Mouse (Mus musculus) hindbrain, postnatal 0 days (tissue): ENCODE measurements around the gene Hoxc12. TPM values are rescaled to one million over a fixed set of nuclear protein-coding genes. Genes with fewer than 3 reads are reported as not detected.

Experiments
- ATAC-seq: fragments of 200-750 bp; cut with Nextera tagmentation; 2 replicates; pipeline ENCODE4 v1.8.0; 2017; ENCODE audit warnings: mild to moderate bottlenecking, moderate TSS enrichment, moderate library complexity
- DNase-seq: peaks from one replicate; pipeline ENCODE4 v3.0.0-alpha.2; 2015; ENCODE audit warnings: low spot score
- H3K27ac ChIP-seq: fragments of 300-500 bp; sonication (generic); 2 replicates; pipeline ENCODE4 v1.5.1; 2014; ENCODE audit warnings: mild to moderate bottlenecking
- H3K27me3 ChIP-seq: fragments of 300-500 bp; sonication (generic); 2 replicates; pipeline ENCODE4 v1.6.1; 2014; ENCODE audit warnings: low read length, mixed read lengths; ENCODE audit not compliant: insufficient read depth
- H3K36me3 ChIP-seq: fragments of 300-500 bp; sonication (generic); 2 replicates; pipeline ENCODE4 v1.6.1; 2014; ENCODE audit warnings: low read length, mixed read lengths; ENCODE audit not compliant: insufficient read depth
- H3K4me1 ChIP-seq: fragments of 300-500 bp; sonication (generic); 2 replicates; pipeline ENCODE4 v1.6.1; 2014; ENCODE audit warnings: antibody characterized with exemption, low read length, mixed read lengths; ENCODE audit not compliant: insufficient read depth
- H3K4me2 ChIP-seq: fragments of 300-500 bp; sonication (generic); 2 replicates; pipeline ENCODE4 v1.6.1; 2014; ENCODE audit warnings: low read depth, mild to moderate bottlenecking, low read length, moderate library complexity, mixed read lengths
- H3K4me3 ChIP-seq: fragments of 300-500 bp; sonication (generic); 2 replicates; pipeline ENCODE4 v1.5.1; 2014; ENCODE audit warnings: low read length
- H3K9ac ChIP-seq: fragments of 300-500 bp; sonication (generic); replicated peaks from 2 replicates; pipeline ENCODE4 v1.6.1; 2014; ENCODE audit warnings: mild to moderate bottlenecking, low read length, moderate library complexity, mixed read lengths
- H3K9me3 ChIP-seq: fragments of 300-500 bp; sonication (generic); 2 replicates; pipeline ENCODE4 v1.6.1; 2016; ENCODE audit warnings: low read length, mixed read lengths
- CTCF ChIP-seq: IDR thresholded peaks from 2 replicates; pipeline ENCODE4 v1.5.1; 2016; ENCODE audit warnings: antibody characterized with exemption, control low read depth, low read depth
- WGBS: fragments of 180-500 bp; shearing (Covaris S2); extraction: QIAGEN DNeasy Blood & Tissue Kit; methylation state at CpG from one replicate; pipeline ENCODE4 v1.1.7; 2014; 5-methylcytosine and 5-hydroxymethylcytosine counted together
- polyA plus RNA-seq: library from polyadenylated mRNA; unstranded; fragments of >200 nt; fragmentation: Nextera tagmentation; extraction: Ambion mirVana; gene quantifications from 2 replicates; pipeline ENCODE4 v1.2.1, GENCODE M21; 2015
- total RNA-seq: library from RNA; depleted of rRNA; stranded (reverse); fragments of >200 nt; gene quantifications from 2 replicates; pipeline ENCODE4 v1.2.3, GENCODE M21; 2014

Gene Hoxc12
- total and polyA plus RNA-seq, 2 experiments from 2014 or later, result not detected

DNA sequence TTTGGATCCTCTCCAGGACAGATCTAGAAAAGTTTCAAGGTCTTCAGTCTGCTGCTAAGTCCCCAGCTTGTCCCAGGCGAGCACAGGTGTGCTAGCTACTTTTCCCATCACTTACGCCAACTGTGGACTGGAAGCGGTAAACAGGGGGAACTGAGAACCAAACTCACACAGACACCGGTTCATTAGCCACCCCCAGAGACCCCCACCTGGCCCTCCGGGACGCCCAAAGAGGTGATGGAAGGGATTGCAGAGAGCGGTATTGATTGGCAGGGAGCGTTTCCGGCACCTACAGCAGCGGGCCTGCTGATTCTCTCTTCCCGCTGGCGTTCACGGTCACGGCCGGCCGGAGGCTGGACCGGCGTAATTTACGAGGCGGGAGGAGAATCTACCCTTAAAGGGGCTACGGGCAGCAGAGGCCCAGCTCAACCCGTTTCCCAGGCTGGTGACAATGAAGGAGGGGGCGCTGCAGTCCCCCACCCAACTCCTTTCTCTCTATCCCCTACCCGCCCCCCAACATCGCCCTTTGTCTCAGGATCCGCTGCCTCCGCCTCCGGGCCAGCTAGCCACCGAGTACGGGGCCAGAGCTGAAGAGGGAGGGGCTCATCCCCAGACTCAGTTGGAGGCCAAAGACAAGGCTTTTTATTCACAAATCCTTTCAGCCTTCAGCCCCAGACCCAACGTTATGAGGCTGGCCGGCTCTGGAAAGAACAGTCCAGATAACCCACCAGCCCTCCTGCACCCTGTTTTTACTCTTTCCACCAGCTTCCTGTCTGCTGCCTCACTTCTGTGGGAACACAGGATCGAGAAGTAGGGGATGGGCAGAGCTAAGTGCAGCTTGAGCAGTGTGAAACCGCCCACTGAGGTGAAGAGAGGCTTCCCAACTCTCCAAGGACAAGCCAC lies 2.9 kb downstream of the Hoxc12 start:
- no peak for ATAC-seq
- Histone ChIP-seq H3K4me3 (no peak overlapping the region), H3K36me3 (no peaks in the 10 kb centered on the region), H3K9me3 (no peaks in the 10 kb centered on the region), H3K27me3 (peaks cover 94% of the 10 kb centered on the region), H3K27ac (no peak overlapping the region), H3K9ac (no peak overlapping the region), H3K4me1 (no peaks in the 10 kb centered on the region), H3K4me2 (no peak overlapping the region)
- no peak for TF ChIP-seq CTCF
- no peak for DNase-seq
- WGBS, result 2% methylated on average over 33 of the region's 34 CpGs

DNA sequence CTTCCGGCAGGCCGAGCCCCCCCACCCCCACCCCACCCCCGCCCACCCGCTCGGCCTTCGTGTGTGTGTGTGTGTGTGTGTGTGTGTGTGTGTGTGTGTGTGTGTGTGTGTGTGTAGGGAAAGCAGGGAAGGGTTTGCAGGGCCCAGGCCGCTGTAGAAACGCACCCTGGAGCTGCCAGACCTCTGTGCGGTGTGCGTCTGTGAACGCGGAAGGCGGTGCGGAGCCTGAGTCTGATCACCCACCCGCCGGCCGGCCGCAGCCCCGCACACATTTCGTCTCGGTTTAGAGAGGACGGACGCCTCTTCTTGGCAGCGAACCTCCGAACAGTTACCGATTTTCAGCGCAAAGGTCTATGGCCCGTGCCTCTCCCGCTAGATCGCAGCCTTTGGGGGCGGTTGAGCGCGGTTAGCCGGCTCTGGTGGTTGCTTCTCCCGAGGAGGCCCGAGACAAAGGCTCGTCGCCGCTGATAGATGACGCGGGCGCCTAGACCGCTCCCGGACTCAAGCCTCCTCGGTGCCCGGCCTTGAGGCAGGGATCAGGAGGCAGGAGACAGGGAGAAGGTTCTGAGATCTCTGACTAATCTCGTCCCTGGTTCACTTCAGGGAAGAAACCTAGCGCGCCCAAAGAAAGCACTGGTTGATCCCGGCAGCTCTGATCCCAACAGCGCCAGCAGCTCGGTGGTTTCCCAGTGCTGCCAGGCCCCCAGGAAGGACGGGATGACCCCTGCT lies 6.3 kb downstream of the Hoxc12 start:
- H3K36me3 ChIP-seq, result no peaks in the 10 kb centered on the region
- WGBS, result under 1% methylated on average over 48 of the region's 53 CpGs
- H3K4me1 ChIP-seq, result no peaks in the 10 kb centered on the region
- no peak overlapping the region for H3K9ac ChIP-seq
- TF ChIP-seq CTCF, result no peak
- H3K9me3 ChIP-seq, result no peaks in the 10 kb centered on the region
- H3K4me3 ChIP-seq, result no peak overlapping the region
- no peak overlapping the region for H3K27ac ChIP-seq
- DNase-seq, result no peak
- no peak for ATAC-seq
- peaks cover 94% of the 10 kb centered on the region for H3K27me3 ChIP-seq
- peak overlapping the region; percentile 16; the same call in 1 of the 2 replicates for H3K4me2 ChIP-seq

DNA sequence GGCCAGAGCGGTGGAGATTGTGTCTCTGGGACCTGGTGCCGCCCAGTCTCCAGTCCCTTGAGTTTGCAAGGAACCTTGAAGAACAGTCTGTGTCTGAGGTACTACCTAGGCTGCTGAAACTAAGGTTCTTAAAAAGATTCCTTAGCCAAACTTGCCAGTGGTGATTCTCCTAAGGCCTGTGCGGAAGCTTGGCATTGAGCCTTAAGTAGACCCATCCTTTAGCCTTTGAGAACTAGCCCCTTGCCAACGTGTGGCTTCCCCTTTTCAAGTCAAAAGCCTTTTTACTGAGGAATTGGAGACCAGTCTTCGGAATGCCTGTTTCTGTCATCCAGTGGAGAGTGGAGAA lies 6.9 kb downstream of the Hoxc12 start:
- H3K9me3 ChIP-seq, result no peaks in the 10 kb centered on the region
- DNase-seq, result no peak
- H3K9ac ChIP-seq, result no peak overlapping the region
- H3K4me2 ChIP-seq, result no peak overlapping the region
- 6% methylated on average over 5 of the region's 5 CpGs for WGBS
- H3K36me3 ChIP-seq, result no peaks in the 10 kb centered on the region
- no peak for TF ChIP-seq CTCF
- no peak overlapping the region for H3K4me3 ChIP-seq
- H3K27me3 ChIP-seq, result peaks cover 95% of the 10 kb centered on the region
- no peak overlapping the region for H3K27ac ChIP-seq
- H3K4me1 ChIP-seq, result no peaks in the 10 kb centered on the region
- no peak for ATAC-seq

DNA sequence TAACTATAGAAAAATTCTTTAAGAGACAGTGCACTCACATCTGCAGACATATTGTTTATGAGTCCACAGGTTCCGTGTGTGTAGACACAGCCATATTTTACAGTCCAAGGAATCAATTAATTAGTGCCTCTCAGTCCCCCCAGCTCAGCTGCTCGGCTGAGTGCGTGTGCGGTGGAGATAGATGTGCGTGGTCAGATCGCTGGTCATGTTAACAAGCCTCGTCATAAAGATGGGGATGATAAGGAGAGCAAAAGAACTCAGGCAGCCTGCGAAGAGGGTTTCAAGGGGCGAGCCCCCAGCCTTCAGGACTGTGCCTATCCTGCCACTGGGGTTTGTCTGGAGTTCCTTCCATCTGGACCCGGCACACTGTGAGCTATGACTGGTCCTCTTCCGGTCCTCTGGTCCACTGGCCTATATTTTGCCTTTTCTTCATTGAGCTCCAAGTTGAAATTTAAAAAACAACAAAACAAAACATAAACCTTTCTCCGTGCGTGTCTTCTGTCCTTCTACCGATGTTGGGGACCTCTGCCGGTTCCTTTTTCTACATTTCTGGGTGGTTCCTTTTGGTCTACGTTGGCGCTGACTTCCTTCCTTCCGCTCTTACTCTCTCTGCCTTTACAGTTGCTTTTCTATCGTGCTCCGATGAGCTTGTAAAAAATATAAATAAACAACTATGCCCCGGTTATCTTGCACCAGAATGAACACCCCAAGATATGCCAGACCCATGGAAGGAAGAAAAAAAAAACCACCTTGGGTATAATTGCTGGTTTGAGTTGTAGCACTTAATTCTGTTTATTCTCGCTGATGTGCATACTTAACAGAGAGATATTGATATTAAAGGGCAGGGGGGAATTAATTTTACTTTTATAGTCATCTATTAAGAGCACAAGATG lies 8.9 kb downstream of the Hoxc12 start:
- no peaks in the 10 kb centered on the region for H3K9me3 ChIP-seq
- no peaks in the 10 kb centered on the region for H3K36me3 ChIP-seq
- no peak for ATAC-seq
- 8% methylated on average over 22 of the region's 22 CpGs for WGBS
- no peak overlapping the region for H3K27ac ChIP-seq
- peaks cover 94% of the 10 kb centered on the region for H3K27me3 ChIP-seq
- no peak overlapping the region for H3K4me2 ChIP-seq
- H3K4me1 ChIP-seq, result no peaks in the 10 kb centered on the region
- no peak for TF ChIP-seq CTCF
- no peak overlapping the region for H3K4me3 ChIP-seq
- no peak for DNase-seq
- no peak overlapping the region for H3K9ac ChIP-seq

DNA sequence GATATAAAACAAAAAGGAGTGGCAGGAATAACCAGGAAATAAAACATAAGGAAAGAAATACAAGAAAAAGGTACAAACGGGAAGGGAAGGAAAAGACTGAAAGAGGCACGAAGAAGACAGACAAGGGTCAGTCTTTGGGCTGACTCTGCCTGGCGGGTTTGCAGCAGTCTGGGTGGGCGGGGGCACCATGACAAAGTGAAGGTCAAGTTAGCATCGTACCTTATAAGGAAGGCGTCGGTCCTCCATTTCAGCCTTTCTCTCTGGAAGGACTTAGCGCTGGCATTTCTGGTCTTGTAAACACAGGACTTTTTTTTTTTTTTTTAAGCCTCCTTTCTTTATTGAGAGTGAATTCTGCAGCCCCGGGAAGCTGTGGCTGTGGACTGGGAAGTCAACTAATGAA lies 10.7 kb downstream of the Hoxc12 start:
- peaks cover 92% of the 10 kb centered on the region for H3K27me3 ChIP-seq
- no peak overlapping the region for H3K9ac ChIP-seq
- no peak for ATAC-seq
- 2% methylated on average over 9 of the region's 9 CpGs for WGBS
- H3K9me3 ChIP-seq, result no peaks in the 10 kb centered on the region
- H3K4me3 ChIP-seq, result no peak overlapping the region
- no peak overlapping the region for H3K4me2 ChIP-seq
- TF ChIP-seq CTCF, result no peak
- H3K4me1 ChIP-seq, result no peaks in the 10 kb centered on the region
- no peak for DNase-seq
- H3K36me3 ChIP-seq, result no peaks in the 10 kb centered on the region
- H3K27ac ChIP-seq, result no peak overlapping the region

DNA sequence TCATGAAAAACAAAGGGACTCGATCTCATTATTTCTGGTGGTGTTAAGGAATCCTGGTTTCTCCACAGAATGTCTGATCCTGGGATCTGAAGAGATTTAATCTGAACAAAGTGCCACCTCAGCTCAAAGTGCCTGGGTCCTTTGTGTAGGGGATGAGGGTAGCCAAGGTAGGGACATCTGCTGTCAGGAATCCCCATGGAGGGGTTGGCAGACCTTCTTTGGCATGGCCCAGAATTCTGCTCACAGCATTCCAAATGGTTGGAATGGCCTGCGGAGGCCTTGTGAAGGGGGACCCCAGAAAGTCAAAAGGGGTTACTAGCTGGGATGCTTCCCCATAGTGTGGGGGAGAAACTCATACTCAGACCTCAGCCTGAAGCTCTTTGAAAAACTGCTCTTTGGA lies 12.3 kb downstream of the Hoxc12 start:
- no peak overlapping the region for H3K27ac ChIP-seq
- TF ChIP-seq CTCF, result no peak
- no peak overlapping the region for H3K4me3 ChIP-seq
- 5% methylated on average over 2 of the region's 2 CpGs for WGBS
- no peaks in the 10 kb centered on the region for H3K4me1 ChIP-seq
- H3K4me2 ChIP-seq, result no peak overlapping the region
- DNase-seq, result no peak
- no peak for ATAC-seq
- no peak overlapping the region for H3K9ac ChIP-seq
- H3K27me3 ChIP-seq, result peaks cover 95% of the 10 kb centered on the region
- no peaks in the 10 kb centered on the region for H3K36me3 ChIP-seq
- no peaks in the 10 kb centered on the region for H3K9me3 ChIP-seq
